Mouse (Mus musculus) hindbrain, embryonic 14.5 days (tissue): ENCODE measurements around the gene Lnx1. TPM values are rescaled to one million over a fixed set of nuclear protein-coding genes. Genes with fewer than 3 reads are reported as not detected.

Experiments
- ATAC-seq: fragments of 200-750 bp; cut with Nextera tagmentation; 2 replicates; pipeline ENCODE4 v1.8.0; 2017; ENCODE audit warnings: moderate number of reproducible peaks, mild to moderate bottlenecking, moderate TSS enrichment, moderate library complexity; ENCODE audit not compliant: low FRiP score
- DNase-seq: peaks from one replicate; pipeline ENCODE4 v3.0.0-alpha.2; 2015; ENCODE audit warnings: low spot score
- H3K27ac ChIP-seq: fragments of 300-500 bp; sonication (generic); 2 replicates; pipeline ENCODE4 v1.5.1; 2014; ENCODE audit warnings: mild to moderate bottlenecking, moderate library complexity
- H3K27me3 ChIP-seq: fragments of 300-500 bp; sonication (generic); 2 replicates; pipeline ENCODE4 v1.6.1; 2014; ENCODE audit warnings: mild to moderate bottlenecking, low read length, mixed read lengths; ENCODE audit not compliant: control insufficient read depth, insufficient read depth
- H3K36me3 ChIP-seq: fragments of 300-500 bp; sonication (generic); replicated peaks from 2 replicates; pipeline ENCODE4 v1.6.1; 2014; ENCODE audit not compliant: control insufficient read depth, insufficient read depth
- H3K4me1 ChIP-seq: fragments of 300-500 bp; sonication (generic); replicated peaks from 2 replicates; pipeline ENCODE4 v1.6.1; 2014; ENCODE audit warnings: antibody characterized with exemption, low read length, mixed read lengths; ENCODE audit not compliant: control insufficient read depth, insufficient read depth
- H3K4me2 ChIP-seq: fragments of 300-500 bp; sonication (generic); replicated peaks from 2 replicates; pipeline ENCODE4 v1.6.1; 2014; ENCODE audit warnings: mild to moderate bottlenecking, moderate library complexity
- H3K4me3 ChIP-seq: fragments of 300-500 bp; sonication (generic); replicated peaks from 2 replicates; pipeline ENCODE4 v1.5.1; 2014; ENCODE audit warnings: mild to moderate bottlenecking, low read length
- H3K9ac ChIP-seq: fragments of 300-500 bp; sonication (generic); 2 replicates; pipeline ENCODE4 v1.6.1; 2014
- H3K9me3 ChIP-seq: fragments of 300-500 bp; sonication (generic); 2 replicates; pipeline ENCODE4 v1.6.1; 2016; ENCODE audit warnings: low read length; ENCODE audit not compliant: control insufficient read depth
- WGBS: fragments of 180-500 bp; shearing (Covaris S2); extraction: QIAGEN DNeasy Blood & Tissue Kit; methylation state at CpG from one replicate; pipeline ENCODE4 v1.1.7; 2014; 5-methylcytosine and 5-hydroxymethylcytosine counted together
- polyA plus RNA-seq: library from polyadenylated mRNA; unstranded; fragments of >200 nt; fragmentation: Nextera tagmentation; extraction: Ambion mirVana; gene quantifications from 2 replicates; pipeline ENCODE4 v1.2.1, GENCODE M21; 2014

The Lnx1 gene
- polyA plus RNA-seq, 1 experiment from 2014 or later, result 10.3 TPM

GRCm38 (mm10) chr5:74684944-74685343 lies 17.8 kb downstream of the Lnx1 start:
- no peaks in the 10 kb centered on the region for H3K27me3 ChIP-seq
- DNase-seq (no peak), ATAC-seq (no peak)
- no peak overlapping the region for H3K9ac ChIP-seq
- no peak overlapping the region for H3K27ac ChIP-seq
- no peaks in the 10 kb centered on the region for H3K9me3 ChIP-seq
- H3K36me3 ChIP-seq, result no peaks in the 10 kb centered on the region
- no peaks in the 10 kb centered on the region for H3K4me1 ChIP-seq
- no peak overlapping the region for H3K4me2 ChIP-seq
- WGBS, result 86% methylated on average over 5 of the region's 5 CpGs
- no peak overlapping the region for H3K4me3 ChIP-seq

- ATAC-seq (no peak), DNase-seq (no peak)
- H3K4me1 ChIP-seq, result no peaks in the 10 kb centered on the region
- H3K4me3 ChIP-seq, result no peak overlapping the region
- no peak overlapping the region for H3K4me2 ChIP-seq
- no peaks in the 10 kb centered on the region for H3K27me3 ChIP-seq
- H3K9ac ChIP-seq, result no peak overlapping the region
- H3K9me3 ChIP-seq, result no peaks in the 10 kb centered on the region
- 86% methylated on average over 2 of the region's 2 CpGs for WGBS
- H3K36me3 ChIP-seq, result no peaks in the 10 kb centered on the region
- no peak overlapping the region for H3K27ac ChIP-seq
Observed at GRCm38 (mm10) chr5:74683832-74684231, 18.9 kb downstream of the Lnx1 start.

DNA sequence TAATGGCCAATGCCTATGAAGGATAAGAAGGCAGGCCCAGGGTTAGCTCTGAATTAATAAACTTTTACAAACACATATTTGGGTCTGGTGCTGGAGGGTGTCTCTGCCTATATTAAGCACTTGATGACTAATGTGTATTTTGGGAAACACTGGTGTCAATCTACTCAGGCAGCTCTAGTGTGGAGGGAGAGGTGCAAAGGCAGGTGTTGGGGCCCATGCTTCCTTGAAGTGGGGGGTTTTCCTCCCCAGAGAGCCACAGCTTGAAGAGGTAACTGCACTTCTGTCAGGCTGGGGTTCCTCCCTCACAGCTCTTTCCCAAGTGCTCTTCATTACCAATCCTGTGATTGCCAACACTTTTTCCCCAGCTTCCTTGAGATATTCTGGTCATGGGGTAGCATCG lies 20.0 kb downstream of the Lnx1 start:
- whole genome bisulfite sequencing, result 97% methylated on average over 1 of the region's 1 CpGs
- peaks cover 6% of the 10 kb centered on the region; the same call in 1 of the 2 replicates for H3K4me1 ChIP-seq
- H3K4me2 ChIP-seq, result no peak overlapping the region
- no peaks in the 10 kb centered on the region for H3K9me3 ChIP-seq
- H3K36me3 ChIP-seq, result no peaks in the 10 kb centered on the region
- DNase-seq (no peak), ATAC-seq (no peak)
- H3K27ac ChIP-seq, result no peak overlapping the region
- no peak overlapping the region for H3K9ac ChIP-seq
- no peak overlapping the region for H3K4me3 ChIP-seq
- no peaks in the 10 kb centered on the region for H3K27me3 ChIP-seq

- Histone ChIP-seq H3K9ac (no peak overlapping the region), H3K4me2 (no peak overlapping the region), H3K27me3 (no peaks in the 10 kb centered on the region), H3K36me3 (no peaks in the 10 kb centered on the region), H3K9me3 (no peaks in the 10 kb centered on the region), H3K4me1 (peaks cover 9% of the 10 kb centered on the region; the same call in 1 of the 2 replicates), H3K4me3 (no peak overlapping the region), H3K27ac (no peak overlapping the region)
- 91% methylated on average over 7 of the region's 7 CpGs for WGBS
- ATAC-seq (no peak), DNase-seq (no peak)
Observed at GRCm38 (mm10) chr5:74679631-74680030, 23.1 kb downstream of the Lnx1 start.

DNA sequence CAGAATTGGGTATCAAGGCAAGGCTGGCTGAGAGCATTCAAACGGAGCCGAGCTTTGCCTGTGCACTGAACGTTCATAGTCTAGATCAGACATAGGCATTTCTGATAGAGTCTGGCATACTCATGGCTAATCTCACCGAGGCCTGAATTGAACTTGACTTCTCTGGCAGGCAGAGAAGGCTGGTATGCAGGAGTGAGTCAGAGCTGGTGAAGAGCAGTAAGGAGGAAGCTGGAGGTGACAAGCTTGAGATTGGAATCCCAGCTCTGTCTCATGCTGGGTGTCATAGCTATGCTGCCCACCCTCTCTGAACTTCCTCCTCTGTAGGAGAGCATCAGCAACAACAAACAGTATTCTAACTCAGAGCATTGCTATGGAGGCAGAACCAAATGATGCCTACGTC lies 24.0 kb downstream of the Lnx1 start:
- no peak overlapping the region for H3K9ac ChIP-seq
- WGBS, result 89% methylated on average over 5 of the region's 5 CpGs
- no peak for DNase-seq
- no peak for ATAC-seq
- no peaks in the 10 kb centered on the region for H3K36me3 ChIP-seq
- H3K4me1 ChIP-seq, result peaks cover 9% of the 10 kb centered on the region; the same call in 1 of the 2 replicates
- no peak overlapping the region for H3K27ac ChIP-seq
- H3K27me3 ChIP-seq, result no peaks in the 10 kb centered on the region
- no peak overlapping the region for H3K4me2 ChIP-seq
- H3K4me3 ChIP-seq, result no peak overlapping the region
- H3K9me3 ChIP-seq, result no peaks in the 10 kb centered on the region

DNA sequence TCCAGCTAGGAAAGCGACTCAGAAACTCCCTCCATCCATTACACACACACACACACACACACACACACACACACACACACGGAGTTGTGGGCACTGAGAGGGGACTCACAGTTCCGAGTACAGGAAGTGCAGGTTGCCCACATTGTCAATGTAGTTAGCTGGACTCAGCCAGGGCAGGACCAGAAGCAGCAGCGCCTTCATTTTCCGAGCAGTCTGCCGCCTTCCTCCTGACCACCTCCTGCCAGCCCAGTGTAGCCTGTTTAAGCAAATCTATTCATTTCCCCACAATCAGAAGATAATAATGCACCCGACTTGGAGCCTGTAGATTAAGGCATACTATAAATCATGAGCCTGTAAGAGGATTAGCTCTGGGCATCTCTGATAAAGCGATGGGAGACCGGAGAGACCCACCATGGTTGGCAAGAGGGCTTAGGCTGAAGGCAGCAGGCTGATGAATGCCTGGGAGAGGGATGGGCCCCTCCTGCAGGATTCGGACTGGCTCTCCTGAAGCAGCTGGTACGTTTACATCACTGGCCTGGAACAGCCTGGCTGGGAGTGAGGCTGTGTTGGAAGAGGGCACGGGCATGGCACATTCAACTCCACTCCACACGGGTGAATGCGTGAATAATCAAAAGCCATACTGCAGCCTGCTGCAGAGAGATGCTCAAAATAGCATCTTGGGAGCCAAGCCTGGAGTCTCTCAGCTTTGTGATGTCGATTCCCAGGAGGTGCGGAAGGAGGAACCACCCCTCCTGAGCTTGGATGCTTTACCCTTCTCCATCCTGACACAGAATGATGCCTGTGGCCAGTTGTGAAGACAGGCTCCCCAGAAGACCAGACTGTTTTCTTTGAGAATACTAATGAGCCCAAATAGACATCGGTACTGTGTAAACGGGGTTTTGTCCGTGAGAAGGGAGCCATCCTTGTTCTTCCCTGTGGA lies 25.0 kb downstream of the Lnx1 start:
- Histone ChIP-seq H3K4me3 (peak overlapping the region; percentile 19), H3K9me3 (no peaks in the 10 kb centered on the region), H3K4me1 (peaks cover 9% of the 10 kb centered on the region; the same call in 1 of the 2 replicates), H3K4me2 (peak overlapping the region; percentile 45), H3K9ac (peak overlapping the region; percentile 50), H3K27ac (peak overlapping the region; percentile 69), H3K36me3 (no peaks in the 10 kb centered on the region), H3K27me3 (no peaks in the 10 kb centered on the region)
- ATAC-seq (peak; percentile 96), DNase-seq (peak; percentile 55)
- WGBS, result 47% methylated on average over 19 of the region's 19 CpGs

DNA sequence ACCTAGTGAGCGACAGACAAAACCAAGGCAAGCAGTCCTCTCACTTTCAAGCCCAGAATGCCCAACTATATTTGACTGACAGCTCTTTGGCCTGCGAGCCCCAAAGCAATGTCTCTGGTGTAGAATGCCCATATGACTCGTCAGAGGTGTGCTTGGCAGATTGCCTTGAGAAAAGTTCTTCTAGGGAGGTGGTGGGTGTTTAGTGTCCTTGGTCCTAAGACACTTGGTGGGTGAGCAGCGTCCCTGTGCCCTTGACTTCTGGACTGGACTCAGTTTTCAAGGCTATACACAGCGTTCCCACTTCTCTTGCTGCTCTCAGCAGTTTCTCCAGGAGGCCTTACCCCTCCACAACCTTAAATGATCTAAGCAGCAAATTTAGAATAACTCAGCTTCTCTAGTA lies 30.2 kb downstream of the Lnx1 start:
- Histone ChIP-seq H3K27ac (no peak overlapping the region), H3K27me3 (no peaks in the 10 kb centered on the region), H3K4me1 (0 out of 2 replicates have a peak, but pooled peaks cover under 1% of the 10 kb centered on the region), H3K4me2 (no peak overlapping the region), H3K36me3 (no peaks in the 10 kb centered on the region), H3K9me3 (no peaks in the 10 kb centered on the region), H3K9ac (no peak overlapping the region), H3K4me3 (no peak overlapping the region)
- DNase-seq (no peak), ATAC-seq (no peak)
- WGBS, result 86% methylated on average over 5 of the region's 5 CpGs

GRCm38 (mm10) chr5:74670877-74671276 lies 31.8 kb downstream of the Lnx1 start:
- Histone ChIP-seq H3K27me3 (no peaks in the 10 kb centered on the region), H3K4me2 (no peak overlapping the region), H3K4me3 (no peak overlapping the region), H3K27ac (no peak overlapping the region), H3K36me3 (no peaks in the 10 kb centered on the region), H3K9ac (no peak overlapping the region), H3K4me1 (no peaks in the 10 kb centered on the region), H3K9me3 (no peaks in the 10 kb centered on the region)
- DNase-seq, result no peak
- no peak for ATAC-seq
- 87% methylated on average over 3 of the region's 3 CpGs for WGBS

DNA sequence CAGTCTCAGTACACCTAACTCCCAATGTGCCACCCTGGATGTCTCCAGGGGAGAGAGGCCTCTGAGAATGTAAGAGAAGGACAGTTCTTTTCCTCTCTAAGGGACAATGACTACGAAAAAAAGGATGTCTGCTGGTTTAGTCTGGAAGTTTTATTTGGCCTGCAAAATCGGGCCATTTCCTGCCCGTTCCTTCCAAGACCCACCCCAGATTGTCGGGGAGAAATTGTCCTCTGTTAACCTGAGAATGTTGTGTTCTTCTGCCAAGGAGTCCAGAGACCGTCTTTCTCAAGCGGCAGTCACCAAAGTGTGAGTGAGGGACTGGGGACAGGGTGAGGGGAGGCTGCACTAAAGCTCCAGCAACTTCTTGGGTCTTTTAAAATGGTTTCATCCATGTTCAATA lies 32.8 kb downstream of the Lnx1 start:
- no peak for DNase-seq
- ATAC-seq, result no peak
- Histone ChIP-seq H3K4me2 (no peak overlapping the region), H3K4me3 (no peak overlapping the region), H3K27me3 (no peaks in the 10 kb centered on the region), H3K9ac (no peak overlapping the region), H3K27ac (no peak overlapping the region), H3K4me1 (no peaks in the 10 kb centered on the region), H3K9me3 (no peaks in the 10 kb centered on the region), H3K36me3 (no peaks in the 10 kb centered on the region)
- WGBS, result 93% methylated on average over 6 of the region's 6 CpGs
